Mouse (Mus musculus): ENCODE results near the gene Cpb1. TPM values are rescaled to one million over a fixed set of nuclear protein-coding genes. Genes with fewer than 3 reads are reported as not detected.

Cpb1 gene
- polyA plus RNA-seq, 1 experiment from 2014 or later: 0.25 TPM

Small RNA genes lying within 50 kb of the gene (microRNA-seq; reads per million reads assigned to microRNA genes)
- 6.2 reads per million, percentile 10 among the genes with 10 or more reads in this experiment for gene Mir7007 (ENCODE audit: borderline number of aligned reads)

Other genes starting within 250 kb of the Cpb1 start
- gene Hps3, start 240.4 kb downstream of the Cpb1 start, polyA plus RNA-seq (2015; fragmentation: Nextera tagmentation; extraction: Ambion mirVana): 10.7 and 13.3 TPM in 2 replicates
- gene Hltf, start 217.9 kb downstream of the Cpb1 start, polyA plus RNA-seq (2015; fragmentation: Nextera tagmentation; extraction: Ambion mirVana): 26.1 and 29.8 TPM in 2 replicates
- gene Gyg, start 120.4 kb downstream of the Cpb1 start, polyA plus RNA-seq (2015; fragmentation: Nextera tagmentation; extraction: Ambion mirVana): 56.1 and 58.1 TPM in 2 replicates
- gene Cpa3, start 33.6 kb downstream of the Cpb1 start, polyA plus RNA-seq (2015; fragmentation: Nextera tagmentation; extraction: Ambion mirVana): 32.4 and 35.9 TPM in 2 replicates
- gene Agtr1b, start 91.4 kb upstream of the Cpb1 start, polyA plus RNA-seq (2015; fragmentation: Nextera tagmentation; extraction: Ambion mirVana): 0.05 TPM in 1 of 2 replicates, not detected in the other

Data from thymus, postnatal 0 days (tissue).